Mouse (Mus musculus): ENCODE data around the gene Map3k21.
A peak's percentile ranks its signal among the peaks of the same experiment; 100 is the strongest.

Gene Map3k21

GRCm38 (mm10) chr8:125910365-125911228 lies at the start of gene Map3k21:
Gene Map3k21 (plus strand): TSS chr8:125910450.
- peak; percentile 14 for DNase-seq

DNA sequence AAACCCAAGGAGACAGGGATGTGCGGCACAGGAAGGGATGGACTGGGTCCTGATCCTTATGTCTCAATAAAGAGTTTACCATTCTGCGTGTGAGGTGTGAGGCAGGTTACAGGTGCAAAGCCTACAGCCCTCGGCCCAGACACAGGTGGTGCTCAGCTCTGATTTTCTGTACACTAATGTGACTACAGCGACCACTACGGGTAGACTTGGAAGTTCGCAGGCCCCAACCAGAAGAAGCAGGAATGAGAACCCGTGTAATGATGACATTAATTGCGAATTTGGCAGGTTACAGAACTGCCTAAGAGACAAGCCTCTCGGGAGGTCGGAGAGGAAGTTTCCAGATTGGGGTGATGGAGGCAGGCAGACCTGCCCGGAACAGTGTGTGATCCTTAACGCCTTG lies 44.1 kb upstream of the Map3k21 start:
- no peak for DNase-seq

DNA sequence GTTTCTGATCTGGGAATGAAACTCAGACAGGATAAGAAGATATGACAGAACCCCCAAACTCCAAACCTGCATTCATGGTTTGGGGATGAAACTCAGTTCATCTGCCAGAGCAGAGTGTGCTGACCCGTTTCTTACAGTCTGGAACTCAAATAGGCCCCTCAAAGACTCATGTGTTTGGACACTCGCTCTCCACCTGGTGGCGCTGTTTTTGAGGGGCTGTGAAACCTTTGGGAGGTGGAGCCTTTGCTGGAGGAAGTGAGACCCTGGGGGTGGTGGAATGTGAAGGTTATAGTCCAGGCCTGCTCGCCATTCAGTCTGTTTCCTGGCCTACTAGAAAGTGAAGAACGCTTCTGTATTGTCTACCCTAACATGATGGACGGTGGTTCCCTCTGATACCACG lies 41.7 kb upstream of the Map3k21 start:
- DNase-seq = no peak

- no peak for DNase-seq
Measured at GRCm38 (mm10) chr8:125869739-125870138, 40.5 kb upstream of the Map3k21 start.

GRCm38 (mm10) chr8:125870179-125870702 lies 40.0 kb upstream of the Map3k21 start:
- DNase-seq = no peak

- peak; percentile 77 for DNase-seq
Measured at GRCm38 (mm10) chr8:125870821-125871321, 39.4 kb upstream of the Map3k21 start.

- no peak for DNase-seq
Measured at GRCm38 (mm10) chr8:125872501-125873249, 37.6 kb upstream of the Map3k21 start.

DNA sequence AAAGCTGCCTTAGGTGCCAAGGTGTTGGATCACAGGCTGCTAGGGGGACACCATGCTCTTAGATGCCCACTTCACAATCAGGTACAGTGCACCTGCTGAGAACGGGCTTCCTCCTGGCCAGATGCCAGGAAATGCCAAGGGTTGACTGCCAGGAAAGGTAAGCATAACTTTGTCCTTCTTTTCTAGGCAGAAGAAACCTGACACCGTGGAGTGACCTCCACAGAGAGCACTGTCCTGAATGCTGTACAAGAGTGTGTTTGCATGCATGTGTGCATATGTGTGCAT lies 37.1 kb upstream of the Map3k21 start:
- DNase-seq = peak; percentile 23

DNA sequence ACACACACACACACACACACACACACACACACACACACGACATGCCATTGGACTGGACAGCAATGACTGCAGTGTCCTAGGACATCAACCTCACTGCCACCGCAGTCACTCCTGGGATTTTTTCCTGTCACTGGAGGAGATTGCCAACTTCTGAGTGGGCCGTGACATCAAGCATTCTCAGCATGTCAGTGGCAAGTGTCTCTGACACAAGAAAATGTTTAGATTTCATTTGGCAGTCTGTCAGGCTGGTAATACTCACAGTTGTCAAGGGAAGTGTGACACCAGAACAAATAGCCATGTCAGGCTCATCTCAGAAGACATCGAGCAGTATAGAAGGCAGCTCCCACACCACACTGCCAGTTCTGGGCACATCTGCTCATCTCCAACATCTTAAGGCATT lies 29.8 kb upstream of the Map3k21 start:
- no peak for DNase-seq

- no peak for DNase-seq
Measured at GRCm38 (mm10) chr8:125887549-125887948, 22.7 kb upstream of the Map3k21 start.

- no peak for DNase-seq
Measured at GRCm38 (mm10) chr8:125889920-125890319, 20.3 kb upstream of the Map3k21 start.

GRCm38 (mm10) chr8:125897388-125897787 lies 12.9 kb upstream of the Map3k21 start:
- no peak for DNase-seq

- DNase-seq = no peak
Measured at GRCm38 (mm10) chr8:125897868-125898788, 12.1 kb upstream of the Map3k21 start, which contains the start of gene Pcnx2. Gene Pcnx2 (minus strand): TSS chr8:125898317.

DNA sequence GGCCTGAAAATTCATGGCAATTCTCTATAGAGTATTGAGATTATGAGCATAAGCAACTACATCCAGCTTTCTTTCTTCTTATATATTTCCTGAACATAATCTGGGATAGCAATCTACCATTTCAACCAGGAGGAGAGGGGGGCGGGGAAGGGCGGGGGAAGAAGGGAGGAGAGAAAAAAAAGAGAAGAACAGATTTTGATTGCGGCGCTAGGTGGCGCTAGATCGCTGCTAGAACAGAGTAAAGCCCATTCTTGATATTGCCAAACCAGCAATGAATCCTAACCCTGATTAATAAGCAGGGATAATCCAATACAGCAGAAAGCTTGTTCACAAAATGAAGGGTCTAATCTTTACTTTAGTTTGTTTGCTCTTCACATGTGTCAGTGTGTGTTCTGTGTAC lies 11.4 kb upstream of the Map3k21 start:
- DNase-seq = peak; percentile 65

- DNase-seq = no peak
Measured at GRCm38 (mm10) chr8:125901167-125901566, 9.1 kb upstream of the Map3k21 start.

- DNase-seq = no peak
Measured at GRCm38 (mm10) chr8:125902521-125902920, 7.7 kb upstream of the Map3k21 start.

DNA sequence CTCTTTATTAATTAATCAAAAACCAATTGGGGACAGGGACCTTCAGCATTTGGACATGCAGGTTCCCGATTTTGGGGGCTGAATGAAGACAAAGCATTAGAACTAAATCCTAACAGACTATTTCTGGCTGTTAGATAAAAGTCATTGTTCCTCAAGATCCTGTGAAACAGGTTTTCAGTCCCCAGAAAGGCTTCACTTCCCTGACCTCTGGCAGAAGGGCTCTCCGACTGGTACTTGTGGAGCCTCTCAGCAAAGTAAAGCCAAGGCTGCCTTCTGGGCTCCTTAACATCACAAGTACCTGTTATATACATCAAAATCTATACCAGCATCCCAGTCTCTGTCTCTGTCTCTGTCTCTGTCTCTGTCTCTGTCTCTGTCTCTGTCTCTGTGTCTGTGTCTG lies 4.9 kb upstream of the Map3k21 start:
- no peak for DNase-seq

DNA sequence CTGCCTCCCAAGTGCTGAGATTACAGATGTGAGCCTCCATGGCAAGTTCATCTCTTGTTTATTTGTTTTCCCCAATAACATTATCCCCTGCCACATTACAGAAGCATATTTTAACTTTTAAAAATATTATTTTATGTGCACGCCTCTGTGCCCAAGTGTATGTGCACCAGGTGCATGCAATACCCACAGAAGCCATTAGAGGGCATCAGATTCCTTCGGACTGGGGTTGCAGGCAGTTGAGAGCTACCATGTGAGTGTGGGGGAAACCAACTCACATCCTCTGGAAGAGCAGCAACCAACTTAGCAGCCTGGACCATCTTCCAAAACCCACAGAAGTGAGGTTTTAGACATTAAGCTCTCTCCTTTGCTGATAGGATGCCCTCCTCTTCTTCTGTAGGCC lies 2.9 kb upstream of the Map3k21 start:
- DNase-seq = no peak

DNA sequence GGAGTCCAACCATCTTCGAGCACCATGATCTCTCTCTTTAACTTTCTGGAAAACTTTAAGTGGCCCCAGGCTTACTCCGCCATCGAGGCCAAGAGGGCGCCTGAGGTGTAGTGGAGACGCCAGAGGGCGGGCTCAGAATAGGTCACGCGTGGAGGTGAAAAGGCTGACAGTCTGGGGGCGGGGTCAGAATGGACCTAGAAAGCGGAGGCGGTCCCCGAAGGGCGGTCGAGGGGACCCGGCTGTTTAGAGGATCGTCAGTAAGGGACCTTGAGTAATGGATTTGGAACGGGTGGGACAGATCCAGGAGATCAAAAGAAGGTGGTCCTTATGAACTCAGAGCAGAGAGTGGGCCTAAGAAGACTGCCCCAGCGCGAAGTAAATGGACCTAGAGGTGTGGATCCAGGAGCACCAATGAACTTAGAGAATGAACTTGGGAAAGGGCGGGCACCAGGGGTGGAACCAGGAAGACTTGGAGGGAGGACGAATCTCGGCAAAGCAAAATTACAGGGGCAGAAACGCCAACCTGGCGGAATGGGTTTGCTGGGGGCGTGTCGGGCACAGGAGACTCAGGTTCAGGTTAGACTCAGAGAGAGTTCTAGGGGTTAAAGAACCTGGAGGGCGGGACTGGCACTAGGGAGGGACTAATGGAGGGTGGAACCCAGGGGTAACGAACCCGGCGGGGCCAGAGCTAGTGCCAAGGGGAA lies 437 bp upstream of the Map3k21 start:
- peak; percentile 65 for DNase-seq

DNA sequence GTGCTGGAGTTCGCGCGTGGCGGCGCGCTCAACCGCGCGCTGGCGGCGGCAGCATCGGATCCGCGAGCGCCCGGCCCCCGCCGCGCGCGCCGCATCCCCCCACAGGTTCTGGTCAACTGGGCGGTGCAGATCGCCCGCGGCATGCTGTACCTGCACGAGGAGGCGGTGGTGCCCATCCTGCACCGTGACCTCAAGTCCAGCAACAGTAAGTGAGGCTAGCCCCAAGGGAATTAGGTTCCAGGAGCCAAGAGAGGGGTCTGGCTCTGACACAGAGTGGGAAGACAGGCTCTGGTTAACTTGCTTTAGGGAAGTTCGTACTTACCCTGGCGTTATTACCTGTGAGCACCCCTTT lies 955 bp downstream of the Map3k21 start:
- DNase-seq = no peak

DNA sequence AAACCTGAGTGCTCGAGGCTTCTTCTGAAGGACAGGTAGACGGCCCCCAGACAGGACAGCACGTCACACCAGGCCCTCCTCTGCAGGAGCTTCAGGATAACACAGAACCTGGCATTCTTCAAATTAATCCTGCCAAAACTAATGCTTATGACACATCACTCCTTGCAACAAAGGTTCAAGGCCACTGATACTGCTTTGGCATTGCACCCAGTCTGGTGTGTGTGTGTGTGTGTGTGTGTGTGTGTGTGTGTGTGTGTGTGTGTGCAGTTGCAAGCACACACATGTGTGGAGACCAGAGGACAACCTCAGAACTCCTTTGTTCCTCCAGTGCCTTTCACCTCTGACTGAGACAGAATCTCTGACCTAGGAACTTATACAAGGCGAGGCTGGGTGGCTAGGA lies 3.0 kb downstream of the Map3k21 start:
- no peak for DNase-seq

GRCm38 (mm10) chr8:125914386-125914785 lies 4.1 kb downstream of the Map3k21 start:
- DNase-seq = no peak
